Mouse (Mus musculus) right cerebral cortex, adult 18-20 months (tissue): ENCODE data around the gene Lmx1b.

ENCODE experiments used
- DNase-seq: peaks from one replicate; pipeline ENCODE4 v3.0.0; 2022; ENCODE audit warnings: mixed read lengths

Gene Lmx1b

DNA sequence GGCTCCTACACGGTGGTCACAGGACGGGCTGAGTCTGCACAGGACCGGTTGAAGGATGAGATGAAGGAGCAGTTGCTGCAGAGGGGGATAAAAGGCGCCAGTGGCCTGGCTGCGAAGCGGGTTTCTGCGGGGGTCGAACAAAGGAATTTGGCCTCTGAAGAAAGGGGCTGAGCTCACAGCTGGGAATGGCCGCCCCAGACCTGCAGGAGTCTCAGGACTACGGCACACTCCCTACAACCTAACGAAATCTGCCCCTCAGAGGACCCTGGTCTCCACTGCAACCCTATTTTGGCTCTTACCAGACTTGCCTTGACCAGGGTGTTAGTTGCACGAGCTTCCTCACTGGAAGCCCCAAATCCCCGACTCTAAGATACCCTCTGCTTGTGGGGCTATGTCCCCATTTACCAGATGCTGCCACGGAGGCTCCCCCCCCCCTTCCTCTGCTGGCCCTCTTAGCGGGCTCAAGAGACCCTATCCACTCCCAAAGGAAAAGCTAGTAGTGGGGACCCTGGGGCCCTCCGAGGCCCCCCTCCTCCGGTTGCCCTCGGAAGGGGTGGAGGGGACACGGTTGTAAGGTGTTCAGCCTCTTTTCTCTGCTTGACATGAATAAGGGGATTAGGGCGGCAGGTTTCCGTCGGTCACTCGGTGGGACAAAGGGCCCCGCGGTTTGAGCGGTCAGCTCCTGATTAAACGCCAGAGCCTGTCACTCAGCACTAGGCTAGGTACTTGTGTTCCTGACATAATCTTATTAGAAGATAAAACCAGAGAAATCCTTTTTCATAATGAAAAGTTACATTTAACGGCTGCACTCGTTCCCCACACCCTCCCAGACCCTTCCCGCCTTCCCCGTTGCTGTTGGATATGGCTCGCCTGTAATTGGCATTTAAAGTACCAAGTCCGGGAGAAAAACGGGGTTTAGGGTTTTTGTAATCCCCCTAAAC lies 10.0 kb downstream of the Lmx1b start:
- DNase-seq = no peak

DNA sequence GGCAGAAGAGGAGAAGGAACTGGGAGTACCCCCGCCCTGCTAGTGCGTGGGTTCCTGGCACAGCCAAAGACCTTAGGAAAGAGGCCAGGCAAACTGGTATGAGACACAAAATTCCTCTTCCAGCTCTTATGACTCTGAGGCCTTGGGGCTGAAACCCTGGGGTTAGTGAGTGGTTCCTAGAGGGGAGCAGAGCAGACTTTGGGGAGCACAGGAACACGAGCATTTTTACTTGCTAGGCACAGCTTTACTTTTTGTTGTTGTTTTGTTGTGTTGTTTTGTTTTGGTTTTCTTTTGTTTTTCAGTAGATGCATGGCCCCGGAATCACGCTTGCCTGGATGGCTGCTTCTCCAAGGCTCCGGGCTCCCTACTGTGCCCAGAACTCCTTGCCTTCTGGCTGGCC lies 10.7 kb downstream of the Lmx1b start:
- no peak for DNase-seq

DNA sequence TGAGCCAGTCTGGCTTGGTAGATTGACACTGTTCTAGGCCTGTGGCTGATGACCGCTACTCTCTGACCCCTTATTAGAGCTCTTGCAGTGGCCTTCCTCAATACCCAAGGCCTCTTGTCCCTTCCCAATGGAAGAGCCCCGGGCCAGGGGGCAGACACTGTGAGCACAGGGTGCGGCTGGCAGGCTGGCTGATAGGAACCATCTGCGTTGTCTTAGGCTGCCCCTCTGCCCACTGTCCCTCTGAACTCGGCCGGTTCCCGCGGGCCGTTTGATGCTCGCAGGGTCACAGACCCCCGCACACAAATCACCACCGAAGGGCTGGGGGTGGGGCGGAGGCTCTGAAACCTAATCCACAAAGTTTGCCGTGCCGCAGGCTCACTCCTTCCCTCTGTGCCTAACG lies 11.5 kb downstream of the Lmx1b start:
- no peak for DNase-seq

DNA sequence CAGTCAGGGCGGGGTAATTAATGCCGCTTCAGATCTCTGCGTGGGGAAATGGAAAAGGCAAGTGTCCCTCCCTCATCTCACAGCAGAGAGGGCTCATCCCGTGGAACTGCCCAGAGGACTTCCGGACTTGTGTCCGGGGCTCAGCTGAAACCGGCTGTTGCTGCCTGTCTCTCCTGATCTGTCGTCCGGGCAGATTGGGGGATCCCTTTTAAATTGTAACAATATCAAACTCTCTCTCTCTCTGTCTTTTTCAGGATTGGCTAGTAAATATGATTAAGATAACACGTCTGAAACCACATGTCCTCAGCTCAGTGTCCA lies 13.3 kb downstream of the Lmx1b start:
- DNase-seq = no peak

DNA sequence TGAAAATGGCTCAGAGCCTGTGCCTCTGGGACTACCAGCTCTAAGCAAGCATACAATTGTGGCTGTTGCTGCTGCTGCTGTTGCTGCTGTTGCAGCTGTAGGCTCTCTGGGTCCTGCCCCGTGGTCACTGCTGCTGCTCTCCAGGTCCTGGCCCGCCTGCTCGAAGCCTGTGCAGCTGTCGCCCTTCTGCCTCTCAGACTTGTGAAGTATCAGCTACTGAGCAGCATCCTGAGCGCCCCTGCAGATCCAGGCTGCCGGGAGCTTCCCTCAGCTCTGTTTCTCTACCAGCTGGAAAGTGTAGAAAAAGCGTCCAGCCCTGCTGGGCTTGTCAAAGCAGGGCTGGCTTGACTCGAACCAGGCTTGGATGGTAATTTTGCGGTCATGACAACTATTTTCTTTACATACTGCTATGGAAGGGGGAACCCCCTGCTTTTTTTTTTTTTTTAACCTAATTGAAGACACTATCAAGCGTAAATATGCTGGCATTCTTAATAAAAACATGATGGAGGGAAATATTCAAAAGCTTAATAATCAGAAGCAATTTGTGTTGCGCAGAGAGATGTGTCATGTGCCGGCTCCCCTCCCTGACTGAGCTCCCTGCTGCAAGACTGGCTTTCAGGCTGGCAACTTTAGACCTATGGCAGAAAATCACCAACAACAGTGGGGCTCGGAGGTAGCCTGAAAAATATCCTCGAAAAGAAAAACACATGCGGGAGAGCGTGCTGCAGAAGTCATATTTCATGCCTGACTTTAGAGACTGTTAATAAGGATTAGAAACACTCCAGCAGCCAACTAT lies 13.9 kb downstream of the Lmx1b start:
- no peak for DNase-seq

DNA sequence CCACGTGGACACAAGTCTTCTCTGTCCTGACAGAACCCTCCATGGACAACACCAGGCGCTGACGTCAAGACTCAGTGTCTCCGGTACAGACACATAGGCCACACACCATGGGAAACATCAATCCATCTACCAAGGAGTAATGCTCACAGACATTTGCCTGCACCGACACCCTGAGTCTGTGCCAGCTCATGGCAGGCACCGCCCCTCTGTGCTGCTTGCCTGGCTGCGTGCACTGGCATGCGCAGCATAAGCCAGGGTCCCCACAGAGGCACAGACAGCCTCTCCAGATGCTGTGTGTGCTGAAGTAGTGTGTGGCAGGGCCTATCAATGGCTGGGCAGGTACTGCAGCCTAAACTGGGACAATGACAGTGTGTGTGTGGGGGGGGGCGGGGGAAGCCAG lies 22.6 kb downstream of the Lmx1b start:
- DNase-seq = peak; percentile 30

DNA sequence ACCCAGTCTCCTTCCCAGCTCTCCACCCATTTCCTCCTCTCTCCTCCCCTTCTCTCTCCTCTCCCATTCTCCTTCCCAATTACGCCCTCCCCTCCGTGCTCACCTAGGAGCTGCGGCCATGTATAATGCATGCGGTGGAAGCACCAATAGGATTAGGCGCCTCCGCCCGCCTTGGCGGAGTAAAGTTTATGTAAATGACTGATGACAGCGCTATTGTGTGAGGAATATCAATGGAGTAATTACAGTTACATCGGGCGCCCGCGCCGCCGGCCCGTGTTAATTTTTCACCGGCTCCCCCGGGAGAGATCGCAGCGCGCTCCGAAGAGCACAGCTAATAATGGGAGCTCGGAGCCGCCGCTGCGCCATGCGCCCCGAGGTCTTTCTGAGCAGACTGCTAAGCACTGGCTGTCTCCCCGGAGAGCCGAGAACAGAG lies 23.9 kb downstream of the Lmx1b start:
- DNase-seq = peak; percentile 72

DNA sequence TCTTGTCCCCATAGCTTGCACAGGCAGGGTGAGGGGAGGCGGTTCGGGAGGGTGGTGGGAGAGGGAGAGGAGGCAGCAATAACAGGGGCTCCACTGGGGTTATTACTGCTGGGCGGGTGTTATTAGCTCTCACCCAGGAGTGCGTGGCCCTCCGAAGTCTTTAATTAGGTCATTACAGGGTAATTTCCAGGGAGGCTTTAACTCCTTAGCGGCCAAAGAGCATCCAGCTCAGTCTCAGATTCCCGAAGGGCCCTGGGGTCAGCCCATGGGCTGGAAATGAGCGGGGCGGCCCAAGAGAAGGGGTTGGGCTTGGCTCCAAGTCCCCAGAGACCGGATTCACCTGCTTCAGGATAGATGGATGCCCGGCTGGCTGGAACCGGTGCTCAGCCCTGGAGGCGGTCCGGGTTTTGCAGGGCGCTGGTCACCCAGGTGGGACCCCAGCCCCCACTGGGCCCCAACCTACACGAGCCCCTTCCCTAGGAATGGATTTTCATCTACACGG lies 24.4 kb downstream of the Lmx1b start:
- no peak for DNase-seq

DNA sequence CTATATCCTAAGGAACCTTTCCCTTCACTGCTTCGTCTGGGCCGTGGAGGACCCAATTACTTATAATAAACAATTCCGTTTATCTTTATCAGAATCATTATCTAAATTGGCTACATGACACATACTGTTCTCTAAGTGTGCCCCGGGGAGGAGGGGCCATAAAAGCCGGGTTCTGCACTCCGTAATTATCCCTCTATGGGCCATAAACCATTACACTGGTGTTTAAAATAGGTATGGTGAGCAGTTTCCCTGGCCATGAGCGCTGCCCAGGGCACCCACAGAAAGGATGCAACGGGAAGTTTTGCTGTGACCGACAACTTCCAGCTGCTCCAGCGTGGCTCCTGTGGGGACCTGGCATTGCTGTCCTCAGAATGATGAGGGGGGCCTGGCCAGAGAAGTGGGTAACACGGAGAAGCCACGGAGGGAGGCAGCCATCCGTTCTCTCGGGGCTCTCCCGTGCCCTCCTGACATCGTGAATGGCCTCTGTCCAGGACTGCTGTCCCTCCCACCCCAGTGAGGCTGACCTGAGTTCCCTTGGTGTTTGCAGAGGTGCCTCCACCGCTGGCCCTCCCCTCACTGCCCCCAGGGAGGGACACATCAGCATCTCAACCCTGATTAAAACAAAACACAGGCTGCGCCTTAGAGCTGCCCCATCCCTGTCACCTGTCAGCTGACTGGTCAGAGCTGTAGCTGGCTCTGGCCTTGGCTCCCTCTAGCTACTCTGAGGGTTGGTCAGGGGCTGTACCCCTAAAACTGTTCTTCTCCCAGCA lies 34.6 kb downstream of the Lmx1b start:
- no peak for DNase-seq

DNA sequence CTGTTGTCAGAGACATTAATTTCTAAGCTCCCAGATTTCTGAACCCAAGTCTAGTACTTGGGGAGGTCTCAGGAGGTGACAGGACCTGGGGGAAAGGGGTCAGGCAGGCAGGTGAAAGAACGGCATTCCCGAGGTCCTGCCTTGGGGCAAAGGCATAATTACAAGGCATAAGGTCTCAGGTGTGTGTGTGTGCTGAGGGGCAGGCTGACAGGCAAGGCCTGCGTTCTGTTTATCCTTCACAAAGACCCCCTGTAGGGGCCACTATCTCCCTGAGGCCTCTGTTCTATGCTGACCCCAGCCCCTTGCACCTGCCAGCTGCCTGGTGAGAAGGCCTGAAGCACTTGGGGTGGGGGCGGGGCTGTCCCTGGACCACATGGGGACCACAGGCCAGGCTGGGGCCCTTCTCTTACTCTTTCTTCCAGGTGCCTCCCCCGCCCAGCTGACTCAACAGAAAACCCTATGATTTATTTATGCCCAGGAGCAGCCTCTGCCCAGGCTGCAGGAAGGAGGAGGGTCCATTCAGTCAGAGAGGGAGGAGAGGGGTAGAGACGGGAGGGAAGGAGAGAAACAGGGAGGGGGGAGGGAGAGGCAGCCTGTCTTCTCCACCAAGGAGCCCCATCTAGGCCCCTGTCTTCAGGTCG lies 35.3 kb downstream of the Lmx1b start:
- DNase-seq = no peak

DNA sequence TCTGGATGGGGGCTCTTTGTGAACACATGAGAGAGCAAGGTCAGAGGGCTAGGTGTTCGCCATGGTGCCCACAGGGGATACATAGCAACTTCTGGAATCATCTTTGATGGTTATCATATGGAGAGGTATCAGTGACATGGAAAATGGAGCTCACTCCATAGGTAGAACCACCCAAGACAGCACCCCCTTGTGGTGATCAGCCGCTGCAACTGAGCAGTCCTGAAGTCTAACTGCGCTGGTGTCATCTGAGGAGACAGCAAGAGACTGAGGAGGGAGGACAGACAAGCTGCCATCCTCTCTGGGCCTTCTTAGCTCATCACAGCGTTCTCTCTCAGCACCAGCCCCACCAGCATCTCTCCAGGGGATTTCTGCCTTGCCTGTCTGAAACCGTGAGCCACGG lies 39.8 kb downstream of the Lmx1b start:
- DNase-seq = no peak

DNA sequence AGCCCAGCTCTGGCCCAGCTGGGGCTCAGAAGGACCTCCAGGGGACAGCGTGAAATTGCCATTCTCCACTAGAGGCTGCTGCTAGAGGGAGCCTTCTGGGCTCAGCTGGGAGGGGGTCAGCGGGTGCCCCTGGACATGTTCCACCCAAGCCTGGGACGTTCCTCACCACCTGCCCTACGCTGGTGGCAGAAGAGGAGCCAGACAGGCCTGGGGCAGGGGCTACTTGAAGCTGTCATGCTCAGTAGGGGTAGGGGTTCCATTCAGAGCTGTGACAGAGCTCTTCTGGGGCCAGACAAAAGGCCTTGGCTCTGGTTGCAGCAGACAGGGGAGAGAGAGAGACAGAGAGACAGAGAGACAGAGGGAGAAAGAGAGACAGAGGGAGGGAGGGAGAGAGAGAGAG lies 42.9 kb downstream of the Lmx1b start:
- DNase-seq = no peak

DNA sequence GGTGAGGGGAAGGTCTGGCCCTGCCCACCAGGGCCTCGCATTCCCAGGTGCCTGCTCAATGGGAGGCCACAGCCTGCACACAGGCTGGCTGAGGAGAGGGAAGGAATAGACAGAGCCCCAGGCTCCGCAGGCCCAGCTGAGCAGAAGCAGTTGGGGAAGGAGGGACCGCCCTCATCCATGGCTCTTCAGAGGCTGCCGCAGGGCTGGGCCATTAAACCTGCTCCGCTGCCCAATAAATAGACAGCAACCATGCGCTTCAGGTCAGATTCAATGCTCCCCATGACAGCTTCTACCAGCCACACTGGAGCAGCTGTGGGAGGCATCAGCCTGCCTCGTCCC lies 45.3 kb downstream of the Lmx1b start:
- no peak for DNase-seq

DNA sequence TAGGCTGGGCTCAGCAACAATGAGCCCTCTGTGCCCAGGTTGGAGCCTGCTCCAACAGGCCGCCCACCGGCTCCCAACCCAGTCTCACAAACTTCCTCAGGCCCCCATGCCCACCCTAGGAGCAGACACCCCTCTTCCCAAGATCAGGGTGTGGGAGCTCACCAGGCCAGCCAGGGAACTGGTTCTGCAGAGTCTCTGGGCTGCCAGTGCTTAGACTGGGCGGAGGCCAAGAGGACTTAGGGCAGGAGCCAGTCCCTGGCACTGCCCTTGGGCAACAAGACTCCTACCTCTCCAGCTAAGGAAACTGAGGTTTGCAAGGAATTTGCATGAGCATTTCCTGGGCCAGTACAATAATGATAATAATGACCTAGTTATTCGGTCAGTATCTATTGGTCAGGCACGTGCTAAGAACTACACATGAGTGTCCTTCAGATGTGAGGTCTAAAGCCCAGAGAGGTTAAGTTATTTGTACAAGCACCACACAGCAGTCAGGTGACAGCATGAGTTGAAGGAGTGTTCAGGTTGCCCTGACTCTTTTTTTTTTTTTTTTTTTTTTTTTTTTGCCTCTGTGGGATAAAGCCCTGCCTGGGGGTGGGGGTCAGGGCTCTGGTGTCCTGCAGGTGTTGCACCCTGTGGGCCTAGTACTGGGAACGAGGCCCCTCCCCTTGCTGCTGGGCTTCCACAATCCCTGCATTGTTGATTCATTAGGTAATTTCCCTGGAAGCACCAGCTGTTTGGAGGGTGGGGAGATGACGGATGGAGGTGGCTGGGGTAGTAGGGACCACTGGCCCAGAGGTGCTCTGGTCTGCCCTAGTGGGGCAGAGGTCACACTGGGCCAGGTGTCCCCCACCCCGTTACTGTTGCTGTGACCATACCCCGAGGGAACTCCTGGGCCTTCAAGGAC lies 45.9 kb downstream of the Lmx1b start:
- DNase-seq = no peak

DNA sequence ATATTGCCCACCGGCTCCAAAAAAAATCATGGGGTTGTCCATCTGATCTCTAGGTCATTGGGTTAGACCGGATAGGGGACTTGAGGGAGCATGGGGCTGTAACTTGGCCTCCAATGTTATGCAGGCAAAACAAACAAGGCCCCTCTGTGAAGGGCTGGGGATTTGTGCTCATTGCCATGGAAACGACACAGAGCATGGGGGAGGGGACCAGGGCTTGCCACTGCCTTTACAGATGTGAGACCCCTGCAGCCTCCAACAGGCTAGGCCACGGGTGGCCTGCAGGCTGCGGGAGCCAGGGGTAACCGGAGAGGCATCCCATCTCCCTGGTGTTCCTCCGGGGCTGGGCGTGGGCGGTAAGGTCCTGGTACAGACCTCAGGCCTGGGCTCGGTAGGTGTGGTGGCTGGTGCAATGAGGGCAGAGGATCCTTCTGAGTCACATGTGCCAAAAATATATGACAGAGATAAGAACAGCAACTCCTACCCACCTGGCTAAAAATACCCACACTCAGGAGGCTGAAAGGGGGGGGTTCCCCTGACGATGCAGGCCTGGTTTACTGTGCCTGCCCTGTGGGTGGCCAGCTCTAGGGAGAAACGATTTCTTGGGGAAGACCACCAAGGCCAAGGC lies 47.3 kb downstream of the Lmx1b start:
- peak; percentile 52 for DNase-seq

DNA sequence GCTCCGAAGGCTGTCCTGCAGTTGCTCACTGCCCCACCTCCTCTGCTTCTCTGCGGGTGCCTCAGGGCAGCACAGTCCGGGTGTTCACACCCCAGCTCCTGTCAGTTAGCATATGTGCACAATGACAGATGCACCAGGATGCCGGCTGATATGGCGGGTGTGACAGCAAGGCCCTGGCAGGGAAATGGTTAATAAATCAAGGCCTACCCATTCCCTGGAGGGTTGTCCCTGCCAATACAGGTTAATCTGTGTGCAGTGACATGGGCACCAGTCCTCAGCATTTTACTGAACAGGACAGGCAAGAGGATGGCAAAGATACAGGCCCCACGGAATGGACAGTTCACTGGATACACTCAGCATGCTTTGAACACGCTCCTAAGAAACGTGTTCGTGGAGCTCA lies 51.0 kb downstream of the Lmx1b start:
- DNase-seq = no peak

DNA sequence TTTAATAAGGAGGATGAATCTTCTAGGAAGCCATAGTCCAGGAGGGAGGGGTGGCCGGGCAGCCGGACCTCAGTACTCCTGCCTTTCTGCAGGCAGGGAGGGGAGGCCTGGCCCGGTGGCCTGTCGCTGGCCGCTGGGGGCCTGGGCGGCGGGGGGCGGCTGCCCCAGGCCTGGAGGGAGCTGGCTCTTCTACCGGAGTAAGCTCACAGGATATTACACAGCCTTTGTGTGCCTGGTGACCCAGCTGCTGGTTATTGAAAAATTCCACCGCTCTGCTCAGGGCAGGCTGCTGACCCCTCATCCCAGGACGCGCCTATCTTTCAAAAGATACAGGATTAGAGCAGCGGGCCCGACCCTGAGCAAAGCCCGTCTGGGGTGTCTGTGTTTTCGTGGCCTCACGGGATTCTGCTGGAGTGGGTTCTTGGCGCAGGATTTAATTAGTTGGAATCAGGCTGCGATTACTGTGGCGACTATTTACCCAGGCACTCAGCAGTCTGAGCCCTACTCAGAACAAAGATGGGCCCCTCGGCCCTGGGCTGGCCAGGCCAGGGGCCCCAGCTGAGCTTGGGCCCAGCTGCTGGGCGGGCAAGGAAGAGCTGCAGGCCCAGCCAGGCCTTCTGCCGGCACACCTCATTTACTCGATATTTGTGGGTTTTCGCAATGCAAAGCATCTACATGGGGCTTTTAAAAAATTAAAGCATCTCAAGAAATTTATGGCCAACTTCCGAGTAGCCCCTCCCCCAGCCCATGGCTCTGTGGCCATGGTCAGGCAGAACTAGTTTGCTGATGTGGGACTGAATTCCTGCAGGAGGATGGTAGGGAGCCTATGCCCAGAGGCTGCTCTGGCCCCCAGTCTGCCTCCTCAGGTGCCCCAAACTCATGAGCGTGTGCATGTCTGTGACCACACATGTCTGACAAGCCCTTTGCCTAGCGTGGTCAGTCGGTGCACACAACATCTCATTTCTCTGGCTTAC lies 55.1 kb downstream of the Lmx1b start:
- no peak for DNase-seq

DNA sequence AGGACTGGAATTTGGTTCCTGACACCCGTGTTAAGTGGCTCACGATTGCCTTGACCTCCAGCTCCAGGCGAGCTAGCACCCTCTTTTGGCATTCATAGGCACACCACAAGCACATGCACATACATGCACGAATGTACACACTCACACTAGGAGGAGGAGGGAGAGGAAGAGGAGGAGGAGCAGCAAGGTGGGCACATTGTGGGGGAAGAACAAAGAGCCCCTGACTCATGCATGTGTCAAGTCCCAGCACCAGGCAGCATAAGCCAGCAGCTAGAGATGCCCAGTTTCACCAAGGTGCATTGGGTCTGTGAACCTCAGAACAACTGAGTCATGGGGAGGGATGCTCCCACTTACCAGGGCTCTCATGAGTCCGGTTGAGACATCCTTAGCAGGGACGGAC lies 56.5 kb downstream of the Lmx1b start:
- DNase-seq = no peak

DNA sequence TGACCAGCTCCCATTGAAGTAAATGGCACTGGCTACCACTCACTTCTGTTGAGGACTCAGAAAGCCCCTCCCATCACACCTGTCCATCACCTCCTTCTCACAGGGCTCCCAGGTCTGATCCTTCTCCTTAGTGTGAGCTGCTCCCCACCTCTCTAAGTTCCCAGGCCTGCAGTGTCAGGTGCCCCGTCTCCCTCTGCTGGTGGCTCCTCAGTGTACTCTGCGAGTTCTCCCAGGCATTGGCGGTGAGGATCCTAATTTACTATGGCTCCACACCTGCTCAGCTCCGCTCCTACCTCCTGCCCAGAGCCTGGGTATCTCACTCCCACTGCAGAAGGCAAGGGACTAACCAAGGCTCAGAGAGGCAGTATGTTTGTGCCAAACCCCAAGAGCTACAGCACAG lies 57.0 kb downstream of the Lmx1b start:
- DNase-seq = peak; percentile 39

DNA sequence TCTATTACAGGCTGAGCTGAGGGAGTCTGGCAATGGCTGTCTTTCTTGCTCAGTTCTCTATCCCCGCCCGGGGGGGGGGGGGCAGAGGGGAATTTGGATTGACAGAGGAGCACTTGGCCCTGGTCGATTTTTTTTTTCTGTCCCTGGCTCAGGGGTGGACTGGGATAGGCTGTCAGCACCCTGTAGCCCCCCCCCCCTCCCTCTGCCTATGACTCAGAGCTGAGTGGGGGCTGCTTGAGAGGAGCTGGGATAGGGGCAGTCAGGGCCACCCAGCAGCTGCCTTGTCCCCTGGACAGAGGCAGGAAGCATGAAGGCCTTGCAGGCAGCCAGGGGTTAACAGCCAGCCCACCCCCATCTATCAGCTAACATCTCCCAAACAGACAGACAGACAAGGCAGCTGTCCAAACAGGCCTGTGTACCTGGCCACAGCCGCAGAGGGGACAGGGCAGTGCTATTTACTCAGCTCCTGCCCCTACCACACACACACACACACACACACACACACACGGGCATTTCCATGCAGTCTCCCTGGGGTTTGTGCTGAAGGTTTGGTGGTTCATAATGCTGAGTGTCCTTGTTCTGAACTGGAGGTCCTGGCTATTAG lies 57.8 kb downstream of the Lmx1b start:
- DNase-seq = no peak
